9 mouse cellular contexts compared by ENCODE assay signal in the genomic region with DNA sequence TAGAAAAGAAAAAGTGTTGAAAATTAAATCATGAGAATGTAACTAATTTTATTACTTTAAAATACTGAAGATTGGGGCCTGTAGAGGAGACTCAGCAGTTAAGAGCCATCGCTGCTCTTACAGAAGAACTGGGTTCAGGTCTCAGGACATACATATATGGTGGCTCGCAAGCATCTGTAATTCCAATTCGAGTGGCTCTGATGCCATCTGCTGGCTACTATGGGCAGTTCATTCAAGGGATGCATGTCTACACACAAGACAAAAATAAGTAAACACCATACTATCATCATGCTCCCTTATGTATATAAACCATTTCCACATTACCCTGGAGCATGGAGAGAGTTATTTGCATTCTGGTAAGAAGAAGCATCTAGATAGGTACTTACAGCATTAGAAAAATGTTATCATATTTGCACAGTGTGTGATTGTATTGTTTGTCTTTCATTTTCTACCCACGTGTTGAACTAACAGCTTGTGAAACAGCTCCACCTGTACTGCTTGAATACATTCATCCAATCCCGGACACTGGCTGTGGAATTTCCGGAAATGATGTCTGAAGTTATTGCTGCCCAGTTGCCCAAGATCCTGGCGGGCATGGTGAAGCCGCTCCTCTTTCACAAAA. TPM values are rescaled to one million over a fixed set of nuclear protein-coding genes. Genes with fewer than 3 reads are reported as not detected.
DNase-seq lines count a peak whose midpoint lies in the region; ATAC-seq and TF ChIP-seq lines count a peak whose summit lies in the region.
"Had no signal": no experiment of that assay in that cellular context is flagged by ENCODE, and none has a peak within 500 bp of the region (broad histone marks: within the 10 kb centered on the region; RNA-seq: fewer than 3 reads in every experiment).

No protein-coding gene starts in this region.

- WGBS in kidney, adult 2 months = 60% methylated on average over 8 of the region's 8 CpGs
- WGBS in lung, embryonic 14.5 days = 60% methylated on average over 8 of the region's 8 CpGs
- WGBS in stomach, embryonic 14.5 days = 64% methylated on average over 8 of the region's 8 CpGs

- no peak overlapping the region for H3K4me3 ChIP-seq in kidney, adult 2 months (ENCODE audit: insufficient read depth, low read depth, low read length)
- H3K4me3 ChIP-seq in lung, embryonic 14.5 days (ENCODE audit: low read depth, low read length) = no peak overlapping the region
- H3K4me3 ChIP-seq in stomach, embryonic 14.5 days (ENCODE audit: low read depth, low read length) = no peak overlapping the region
- H3K4me3 ChIP-seq: liver, embryonic 13.5 days had no signal

- no peak overlapping the region for H3K4me2 ChIP-seq in lung, embryonic 14.5 days
- no peak overlapping the region for H3K4me2 ChIP-seq in stomach, embryonic 14.5 days (replicated peaks; ENCODE audit: low read depth, low read length)
- H3K4me2 ChIP-seq: liver, embryonic 13.5 days had no signal

- H3K4me1 ChIP-seq in kidney, adult 2 months (ENCODE audit: control insufficient read depth, insufficient read depth, low read length) = no peaks in the 10 kb centered on the region
- no peaks in the 10 kb centered on the region for H3K4me1 ChIP-seq in lung, embryonic 14.5 days (ENCODE audit: insufficient read depth)
- no peaks in the 10 kb centered on the region for H3K4me1 ChIP-seq in stomach, embryonic 14.5 days (ENCODE audit: control insufficient read depth, insufficient read depth, low read length)
- H3K4me1 ChIP-seq: liver, embryonic 13.5 days had no signal

- no peaks in the 10 kb centered on the region for H3K9me3 ChIP-seq in lung, embryonic 14.5 days (ENCODE audit: low read depth, low read length)
- H3K9me3 ChIP-seq in stomach, embryonic 14.5 days (ENCODE audit: control insufficient read depth, low read depth, low read length) = no peaks in the 10 kb centered on the region
- H3K9me3 ChIP-seq: liver, embryonic 13.5 days had no signal

- no peaks in the 10 kb centered on the region for H3K36me3 ChIP-seq in kidney, adult 2 months (ENCODE audit: control insufficient read depth, insufficient read depth, low read length)
- H3K36me3 ChIP-seq in lung, embryonic 14.5 days (ENCODE audit: insufficient read depth) = no peaks in the 10 kb centered on the region
- no peaks in the 10 kb centered on the region for H3K36me3 ChIP-seq in stomach, embryonic 14.5 days (ENCODE audit: control insufficient read depth, insufficient read depth, low read length)
- H3K36me3 ChIP-seq: liver, embryonic 13.5 days had no signal

- no peak overlapping the region for H3K27ac ChIP-seq in kidney, adult 2 months (ENCODE audit: insufficient read depth, low read depth, low read length)
- H3K27ac ChIP-seq in lung, embryonic 14.5 days (ENCODE audit: low read depth) = no peak overlapping the region
- H3K27ac ChIP-seq in stomach, embryonic 14.5 days (ENCODE audit: low read length) = no peak overlapping the region
- H3K27ac ChIP-seq: liver, embryonic 13.5 days had no signal

- no peak for TF ChIP-seq POLR2A in kidney, adult 2 months (IDR thresholded peaks at IDR 0.05; ENCODE audit: low read depth, low read length)

- peak; percentile 55 for TF ChIP-seq CTCF in kidney, adult 2 months (conservative IDR thresholded peaks at IDR 0.05; ENCODE audit: insufficient read depth, insufficient read length, low read depth, low read length)
- peak; percentile 71 for TF ChIP-seq CTCF in lung, embryonic 14.5 days (IDR thresholded peaks at IDR 0.05; ENCODE audit: low read depth)

- no peaks in the 10 kb centered on the region for H3K27me3 ChIP-seq in kidney, adult 2 months (replicated peaks; ENCODE audit: control insufficient read depth, insufficient read depth, low read length)
- no peaks in the 10 kb centered on the region for H3K27me3 ChIP-seq in lung, embryonic 14.5 days (ENCODE audit: insufficient read depth, low read length)
- no peaks in the 10 kb centered on the region for H3K27me3 ChIP-seq in stomach, embryonic 14.5 days (ENCODE audit: control insufficient read depth, insufficient read depth, low read length)
- H3K27me3 ChIP-seq: liver, embryonic 13.5 days had no signal

- no peak; the same call in 1 of the 2 replicates for ATAC-seq in lung, embryonic 14.5 days (ENCODE audit: insufficient read depth)
- peak; percentile 33; the same call in 1 of the 2 replicates for ATAC-seq in stomach, embryonic 14.5 days (ENCODE audit: insufficient number of reproducible peaks, insufficient read depth, low FRiP score, low read depth)

- no peak overlapping the region for H3K9ac ChIP-seq in lung, embryonic 14.5 days
- H3K9ac ChIP-seq in stomach, embryonic 14.5 days (replicated peaks; ENCODE audit: low read depth, low read length) = no peak overlapping the region
- H3K9ac ChIP-seq: liver, embryonic 13.5 days had no signal

- peak; percentile 12 for DNase-seq in ovary, postnatal 36 days (ENCODE audit: low spot score)
- no peak for DNase-seq in ovary, postnatal 10 days (ENCODE audit: low spot score)
- DNase-seq in adrenal gland, adult (ENCODE audit: inconsistent age in 2 of 2, low spot score in 1 of 2) = peak; percentile 18 to 82
- peak; percentile 30 to 62 for DNase-seq in cerebellum, postnatal 25 days
- peak; percentile 44 for DNase-seq in kidney, adult 2 months
- peak; percentile 77 for DNase-seq in lung, embryonic 14.5 days
- DNase-seq in thymus, postnatal 36 days = no peak
- DNase-seq: liver, embryonic 13.5 days had no signal

RNA-seq across cellular contexts. Expression of a gene that starts 7.0 kb away (rescaled TPM):
- polyA plus RNA-seq in kidney, adult 2 months (2012; rRNA removed) = 0.05 and 0.22 TPM in 2 replicates
- 0.16 TPM in 1 of 2 replicates, not detected in the other for polyA plus RNA-seq in lung, embryonic 14.5 days (2014; fragmentation: Nextera tagmentation; extraction: Ambion mirVana)
- polyA plus RNA-seq in stomach, embryonic 14.5 days (2014; fragmentation: Nextera tagmentation; extraction: Ambion mirVana) = 0.20 and 0.32 TPM in 2 replicates
- polyA plus RNA-seq: liver, embryonic 13.5 days had no signal

Comparison
In these comparisons a context has a peak if more than half of its experiments do, and no peak if none do; other contexts are left out.
1. DNase-seq: peak in ovary, postnatal 36 days (single experiment), adrenal gland, adult (2 of 2), cerebellum, postnatal 25 days (2 of 2), kidney, adult 2 months (single experiment) and lung, embryonic 14.5 days (single experiment); none in ovary, postnatal 10 days (single experiment) and thymus, postnatal 36 days (0 of 2).